Mouse (Mus musculus) c-Kit-positive CD71-positive TER-119-negative erythroid progenitor cells, embryonic 14.5 days (primary cell): ENCODE results near the gene Col12a1.
A peak's percentile ranks its signal among the peaks of the same experiment; 100 is the strongest.

Experiments used
- DNase-seq: peaks from one replicate; pipeline ENCODE4 v3.0.0-alpha.2; 2013; ENCODE audit warnings: low read depth

The Col12a1 gene

GRCm38 (mm10) chr9:79718481-79719370 is at the start of gene Col12a1:
Gene Col12a1 (minus strand): TSS chr9:79718831.
- no peak for DNase-seq

DNA sequence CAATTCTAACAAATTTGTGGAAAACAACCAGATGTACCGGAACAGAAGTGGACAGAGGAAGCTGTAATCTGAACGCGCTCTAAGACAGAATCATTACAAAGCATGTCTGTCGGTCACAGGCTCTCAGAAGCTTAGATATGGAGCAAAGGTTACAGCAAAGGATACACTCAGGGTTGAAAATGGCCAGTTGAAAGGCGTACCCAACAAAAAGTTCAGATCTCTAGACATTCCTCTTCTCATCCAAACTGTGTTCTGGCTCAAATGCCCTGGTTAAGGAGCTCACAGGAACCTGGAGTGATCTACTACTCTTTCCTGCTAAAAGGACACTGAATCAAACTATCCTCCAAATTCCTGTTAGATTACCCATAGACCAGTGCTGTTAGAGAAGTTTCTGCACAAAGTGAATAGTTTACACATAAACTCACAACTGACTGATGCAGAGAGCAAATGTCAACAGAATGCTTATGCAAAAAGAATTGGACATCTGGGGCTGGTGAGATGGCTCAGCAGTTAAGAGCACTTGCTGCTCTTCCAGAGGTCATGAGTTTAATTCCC is 48.4 kb upstream of the Col12a1 start:
- DNase-seq = no peak

GRCm38 (mm10) chr9:79765329-79765728 is 46.7 kb upstream of the Col12a1 start:
- DNase-seq = no peak

GRCm38 (mm10) chr9:79762519-79762918 is 43.9 kb upstream of the Col12a1 start:
- no peak for DNase-seq

DNA sequence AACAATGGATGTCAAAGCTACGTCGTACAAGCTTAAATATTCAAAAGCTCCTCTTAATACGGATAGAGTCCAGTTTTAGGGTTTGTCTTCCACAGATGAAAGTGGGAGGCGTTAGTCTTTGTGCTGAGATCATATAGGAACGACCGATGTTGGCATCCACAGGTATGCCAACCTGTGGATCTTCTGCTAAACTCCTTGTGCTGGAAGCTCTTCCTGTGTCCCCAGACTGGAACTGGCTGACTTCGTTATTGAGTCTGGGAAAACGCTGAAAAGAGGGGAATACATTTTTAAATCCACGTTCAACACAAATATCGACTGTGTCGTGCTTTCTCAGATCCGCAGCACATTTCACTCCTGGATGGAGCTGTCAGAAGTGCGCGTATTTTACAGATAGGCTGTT is 41.4 kb upstream of the Col12a1 start:
- no peak for DNase-seq

GRCm38 (mm10) chr9:79759385-79760005 is 40.9 kb upstream of the Col12a1 start, which contains the start of gene Cox7a2:
Gene Cox7a2 (minus strand): TSS chr9:79759878.
- DNase-seq = peak; percentile 94

GRCm38 (mm10) chr9:79755311-79755710 is 36.7 kb upstream of the Col12a1 start:
- no peak for DNase-seq

- no peak for DNase-seq
These were observed 33.2 kb upstream of the Col12a1 start for GRCm38 (mm10) chr9:79751846-79752245.

DNA sequence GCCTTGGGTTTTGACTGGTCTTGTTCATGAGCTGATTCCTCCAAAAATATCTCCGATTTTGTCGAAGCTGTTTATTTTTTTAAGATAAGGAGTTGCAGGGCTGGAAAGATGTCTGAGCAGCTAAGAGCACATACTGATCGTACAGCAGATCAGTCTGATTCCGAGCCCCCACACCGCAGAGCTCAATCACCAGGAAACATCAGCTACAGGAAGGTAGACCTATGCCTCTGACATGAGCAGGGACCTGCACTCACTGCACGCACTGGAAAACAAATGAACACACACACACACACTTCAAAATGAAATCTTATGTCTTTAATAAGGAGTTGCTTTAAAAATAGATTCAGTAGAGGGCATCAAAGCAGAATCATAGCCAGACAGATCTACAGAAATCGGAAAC is 32.1 kb upstream of the Col12a1 start:
- no peak for DNase-seq

DNA sequence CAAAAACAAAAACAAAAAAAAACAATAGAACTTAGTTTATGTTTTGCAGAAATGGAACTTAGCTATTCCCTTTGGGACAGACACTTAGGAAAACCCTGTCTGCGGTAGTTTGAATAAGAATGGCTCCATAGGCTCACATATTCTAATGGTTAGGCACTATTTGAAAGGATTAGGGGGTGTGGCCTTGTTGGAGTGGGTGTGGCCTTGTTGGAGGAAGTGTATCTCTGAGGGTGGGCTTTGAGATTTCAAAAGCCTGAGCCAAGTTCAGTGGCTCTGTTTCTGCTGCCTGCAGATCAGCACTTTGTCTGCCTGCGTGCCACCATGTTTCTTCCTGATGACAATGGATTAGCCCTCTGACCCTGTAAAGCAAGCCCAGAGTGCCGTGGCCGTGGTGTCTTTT is 26.4 kb upstream of the Col12a1 start:
- no peak for DNase-seq

DNA sequence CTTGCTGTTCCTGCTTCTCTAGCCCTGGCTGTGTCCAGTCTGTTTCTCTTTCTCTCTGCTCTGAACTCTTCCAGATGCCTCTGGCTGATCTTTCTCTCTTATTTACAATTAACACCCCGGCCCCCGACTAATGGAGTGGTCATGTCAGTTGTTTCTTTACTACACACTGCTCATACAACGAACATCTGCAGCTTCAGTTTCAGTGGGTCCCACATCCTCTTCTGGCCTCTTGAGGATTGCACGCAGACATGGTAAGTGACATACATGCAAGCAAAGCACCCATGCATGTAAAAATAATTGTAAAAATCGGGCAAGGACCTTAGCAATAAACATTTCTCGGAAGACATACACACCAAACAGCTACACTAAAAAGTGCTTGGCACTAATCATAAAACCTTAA is 17.0 kb upstream of the Col12a1 start:
- DNase-seq = no peak

- no peak for DNase-seq
These were observed 11.7 kb upstream of the Col12a1 start for GRCm38 (mm10) chr9:79730301-79730700.

- DNase-seq = peak; percentile 35
These were observed 4.5 kb upstream of the Col12a1 start for GRCm38 (mm10) chr9:79723090-79723489.

- no peak for DNase-seq
These were observed 2.4 kb upstream of the Col12a1 start for GRCm38 (mm10) chr9:79721056-79721455.

GRCm38 (mm10) chr9:79720143-79720542 is 1.5 kb upstream of the Col12a1 start:
- no peak for DNase-seq

DNA sequence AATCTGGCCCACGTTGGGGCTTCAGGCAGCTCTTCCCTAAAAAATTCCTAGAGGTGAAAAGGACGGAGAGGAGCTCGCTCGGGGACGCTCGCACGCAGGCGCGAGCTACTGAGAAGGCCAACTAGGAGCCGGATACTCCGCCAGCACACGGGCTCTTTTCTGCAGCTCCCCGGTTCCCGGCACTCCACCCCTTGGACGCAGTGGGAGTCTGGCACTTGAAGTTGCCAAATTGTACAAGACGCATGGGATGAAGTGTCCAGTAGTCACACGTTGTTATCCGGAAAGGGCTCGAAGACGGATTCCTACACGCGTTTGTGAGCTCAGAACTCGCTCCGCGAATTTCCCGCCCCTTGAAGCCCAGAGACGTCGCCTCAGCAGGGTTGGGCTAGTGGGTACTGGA is 820 bp upstream of the Col12a1 start:
- DNase-seq = no peak

GRCm38 (mm10) chr9:79717836-79718475 is 675 bp downstream of the Col12a1 start:
- DNase-seq = no peak

- no peak for DNase-seq
These were observed 1.5 kb downstream of the Col12a1 start for GRCm38 (mm10) chr9:79716909-79717835.

GRCm38 (mm10) chr9:79716496-79716895 is 2.1 kb downstream of the Col12a1 start:
- no peak for DNase-seq

DNA sequence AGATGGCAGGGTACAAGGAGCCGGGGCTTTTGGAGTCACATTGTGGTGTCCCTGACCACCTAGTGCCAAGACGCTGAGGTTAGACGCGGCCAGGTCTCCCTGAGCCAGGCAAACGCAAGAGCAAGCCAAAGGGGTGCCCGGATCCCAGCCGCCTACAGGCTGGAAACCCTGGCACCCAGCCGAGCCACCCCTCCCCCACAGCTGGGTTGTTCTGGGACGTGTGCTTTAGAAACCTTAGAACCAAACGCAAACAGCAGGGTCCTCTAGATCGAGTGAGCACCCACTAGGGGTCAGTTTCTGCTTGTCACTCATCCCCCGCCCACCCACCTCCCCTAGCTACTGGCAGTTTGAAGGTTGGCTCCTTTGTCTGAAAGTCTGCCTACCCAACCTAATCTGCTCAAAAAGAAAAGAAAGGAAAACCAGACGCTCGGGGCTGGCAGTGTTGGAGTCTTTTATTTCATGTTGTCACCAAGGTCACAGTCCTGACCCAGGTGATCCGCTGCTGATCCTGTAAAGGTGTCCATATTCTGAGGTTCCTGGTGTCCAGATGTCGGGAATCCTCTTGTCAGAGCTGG is 4.1 kb downstream of the Col12a1 start:
- DNase-seq = no peak
